Mouse (Mus musculus): ENCODE data around the gene Limd1.

Limd1 gene

DNA sequence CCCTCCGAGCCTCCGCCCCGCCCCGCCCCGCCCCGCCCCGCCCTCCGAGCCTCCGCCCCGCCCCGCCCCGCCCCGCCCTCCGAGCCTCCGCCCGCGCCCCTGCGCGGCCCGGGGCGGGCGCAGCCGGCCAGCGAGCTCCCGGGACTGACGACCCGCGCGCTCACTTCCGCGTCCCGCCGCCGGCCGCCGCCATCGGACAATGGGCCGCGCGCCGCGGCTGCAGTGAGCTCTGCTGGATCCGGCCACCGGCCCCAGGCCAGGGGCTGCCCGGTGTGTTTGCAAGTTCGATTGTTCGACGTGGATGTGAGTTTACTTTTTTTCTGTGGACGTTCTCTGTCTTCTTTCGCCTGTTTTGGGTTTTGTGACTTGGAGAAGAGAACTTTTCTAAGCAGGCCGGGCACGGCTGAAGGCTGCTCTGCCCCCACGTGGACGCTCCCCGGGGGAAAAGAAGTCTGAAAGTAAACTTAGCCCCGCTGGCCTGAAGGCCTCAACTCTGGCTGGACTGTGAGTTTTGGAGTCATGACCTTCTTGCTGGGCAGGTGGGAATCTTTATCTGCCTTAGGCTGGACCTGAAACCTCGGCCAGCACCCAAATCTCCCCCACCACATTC, at the start of gene Limd1:
Gene Limd1, plus strand, starts transcription at position 121 of the 610 bp plus-strand sequence.
- peak; percentile 75 for DNase-seq (ENCODE audit: low read depth, low spot score)

DNA sequence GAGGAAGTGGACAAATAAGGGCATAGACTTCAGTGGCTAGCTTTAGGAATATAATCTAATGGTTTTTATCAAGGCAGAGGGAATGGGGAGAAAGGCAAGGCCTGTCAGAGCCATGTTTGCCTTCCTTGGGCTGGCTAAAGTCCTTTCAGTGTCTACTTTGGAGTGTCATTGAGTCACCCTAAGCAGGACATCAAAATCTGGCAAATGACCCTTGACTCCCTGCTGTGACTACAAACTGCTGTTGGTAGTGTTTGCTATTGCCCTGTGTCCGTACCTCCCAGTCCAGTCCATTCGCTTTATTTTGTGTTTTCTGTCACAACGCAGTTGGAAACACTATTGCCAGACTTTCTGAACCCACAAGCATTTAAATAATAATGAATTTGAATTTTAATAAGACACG, 48.6 kb upstream of the Limd1 start:
- no peak for DNase-seq (ENCODE audit: low read depth, low spot score)

GRCm38 (mm10) chr9:123430973-123431372, 47.5 kb upstream of the Limd1 start:
- no peak for DNase-seq (ENCODE audit: low read depth, low spot score)

DNA sequence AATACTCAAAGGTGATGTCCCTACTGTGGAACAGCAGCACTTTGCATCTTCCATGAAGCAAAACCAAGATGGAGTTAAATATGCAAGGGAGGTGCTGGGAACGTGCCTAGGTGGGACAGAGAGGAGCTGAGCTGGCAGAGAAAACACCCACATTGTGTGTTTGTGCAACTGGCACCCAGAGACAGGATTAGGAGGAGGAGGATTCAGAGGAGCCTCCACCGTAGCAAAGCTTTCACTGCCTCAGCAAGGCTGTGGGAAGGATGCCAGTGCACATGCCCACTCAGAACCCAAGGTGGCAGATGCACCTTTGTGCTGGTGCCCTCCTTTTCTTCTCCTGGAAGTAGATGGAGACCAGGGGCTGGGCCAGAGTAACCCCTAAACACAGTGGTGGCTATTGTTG, 40.3 kb upstream of the Limd1 start:
- DNase-seq (ENCODE audit: low read depth, low spot score), result no peak

- DNase-seq (ENCODE audit: low read depth, low spot score), result no peak
These were observed 38.1 kb upstream of the Limd1 start for GRCm38 (mm10) chr9:123440230-123441058.

GRCm38 (mm10) chr9:123447101-123447500, 31.4 kb upstream of the Limd1 start:
- DNase-seq (ENCODE audit: low read depth, low spot score), result peak; percentile 27

DNA sequence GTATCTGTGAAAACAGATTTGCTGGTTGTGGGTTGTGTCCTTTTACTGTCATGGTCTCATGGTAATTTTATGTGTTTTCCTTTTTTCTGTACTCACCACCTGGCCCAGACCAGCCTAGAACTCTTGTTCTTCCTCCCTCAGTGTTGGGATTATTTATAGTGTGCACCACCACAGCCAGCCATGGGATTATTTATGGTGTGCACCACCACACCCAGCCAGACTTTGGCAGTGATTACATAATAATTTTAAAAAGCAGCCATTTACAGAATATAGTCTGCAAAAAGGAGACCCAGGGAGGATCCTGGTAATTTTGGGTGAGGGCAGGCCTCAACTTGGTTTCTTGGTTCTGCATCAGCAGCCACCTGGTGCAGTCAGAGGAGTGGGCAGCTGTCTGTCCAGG, 29.9 kb upstream of the Limd1 start:
- no peak for DNase-seq (ENCODE audit: low read depth, low spot score)

DNA sequence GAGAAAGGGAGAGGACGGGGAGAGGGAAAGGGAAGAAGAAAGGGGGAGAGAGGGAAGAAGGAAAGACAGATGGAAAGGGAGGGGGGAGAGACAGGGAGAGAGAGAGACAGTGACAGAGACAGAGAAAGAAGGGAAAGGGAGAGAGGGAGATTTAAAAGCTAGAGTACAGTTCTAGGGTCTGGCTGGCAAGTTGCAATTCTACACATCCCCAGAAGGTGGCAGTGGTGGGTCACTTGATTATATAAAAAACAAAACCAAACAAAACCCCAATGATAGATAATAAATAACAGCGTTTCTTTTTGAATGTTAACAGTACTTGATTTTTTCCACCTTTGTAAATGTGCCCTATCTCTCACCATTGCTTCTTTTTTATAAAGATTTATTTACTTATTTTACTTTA, 28.3 kb upstream of the Limd1 start:
- peak; percentile 62 for DNase-seq (ENCODE audit: low read depth, low spot score)

DNA sequence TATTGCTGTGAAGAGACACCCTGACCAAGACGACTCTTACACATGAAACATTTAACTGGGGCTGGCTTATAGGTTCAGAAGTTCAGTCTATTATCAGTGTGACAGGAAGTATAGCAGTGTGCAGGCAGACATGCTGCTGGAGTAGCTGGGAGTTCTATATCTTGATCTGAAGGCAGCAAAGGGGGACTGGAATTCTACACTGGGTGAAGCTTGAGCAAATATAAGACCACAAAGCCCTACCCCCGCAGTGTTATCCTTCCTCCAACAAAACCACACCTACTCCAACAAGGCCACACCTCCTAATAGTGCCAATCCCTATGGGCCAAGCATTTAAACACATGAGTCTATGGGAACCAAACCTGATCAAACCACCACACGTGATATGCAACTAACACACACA, 26.7 kb upstream of the Limd1 start:
- DNase-seq (ENCODE audit: low read depth, low spot score), result no peak

DNA sequence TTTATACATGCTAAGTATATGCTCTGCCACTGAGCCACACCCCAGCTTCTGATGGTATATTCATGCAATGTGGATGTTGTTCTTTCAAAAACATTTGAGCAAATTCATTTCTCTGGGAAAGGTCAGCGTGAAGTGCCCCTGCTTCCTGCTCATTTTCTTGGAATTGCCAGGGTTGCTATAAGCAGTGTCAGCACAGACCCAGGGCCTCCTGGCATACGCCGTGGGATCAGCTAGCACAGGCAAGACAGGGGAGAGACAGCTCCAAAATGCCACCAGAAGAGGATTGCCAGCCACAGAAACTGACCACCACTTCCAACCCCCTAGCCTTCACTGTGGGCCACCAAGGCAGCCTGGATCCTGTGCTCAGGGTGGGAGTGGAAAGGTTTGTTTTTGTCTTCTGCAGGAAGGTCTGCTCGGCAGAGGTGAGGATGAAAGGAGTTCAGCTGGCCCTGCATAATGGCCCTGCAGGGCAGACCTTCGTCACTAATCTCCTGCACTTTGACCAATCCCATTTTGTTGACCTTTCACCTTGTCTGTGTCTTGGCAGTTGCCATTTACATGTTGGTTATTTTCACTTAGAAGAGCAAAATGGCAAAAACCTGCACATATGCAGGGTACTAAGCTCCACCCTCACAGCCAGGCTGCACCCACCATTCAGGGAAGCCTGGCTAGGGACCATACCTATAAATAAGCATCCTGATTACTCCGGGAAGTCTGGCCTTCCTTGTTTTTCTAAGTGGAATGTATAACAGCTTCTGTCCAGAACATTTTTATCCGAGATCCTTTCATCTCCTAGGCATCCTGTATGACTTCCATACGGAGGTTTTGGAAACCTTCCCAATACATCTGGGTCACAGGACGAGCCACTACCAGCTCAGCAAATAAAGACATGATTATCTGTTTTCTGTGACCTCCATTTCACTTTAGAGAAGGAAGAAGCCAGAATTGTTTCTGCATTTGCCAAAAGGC, 21.6 kb upstream of the Limd1 start:
- DNase-seq (ENCODE audit: low read depth, low spot score), result no peak

DNA sequence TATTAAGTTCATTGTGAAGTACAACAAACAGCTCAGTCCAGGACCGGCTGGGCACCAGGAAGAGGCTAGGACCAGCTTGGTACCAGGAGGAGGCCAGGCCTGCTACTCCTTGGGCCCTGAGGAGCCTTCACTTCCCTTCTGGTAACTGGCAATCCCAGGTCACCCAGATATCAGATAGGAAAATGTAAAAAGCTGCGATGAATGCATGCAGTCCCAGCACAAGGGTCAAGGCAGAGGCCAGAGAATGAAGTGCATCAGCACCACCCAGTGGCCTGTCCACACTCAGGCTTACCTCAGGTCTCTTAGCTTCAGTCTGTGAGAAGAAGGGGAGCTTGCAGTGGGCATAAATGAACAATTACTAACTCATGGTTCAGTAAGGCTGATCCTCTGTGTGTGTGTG, 20.9 kb upstream of the Limd1 start:
- DNase-seq (ENCODE audit: low read depth, low spot score), result no peak

GRCm38 (mm10) chr9:123467141-123467620, 11.3 kb upstream of the Limd1 start:
- DNase-seq (ENCODE audit: low read depth, low spot score), result no peak

DNA sequence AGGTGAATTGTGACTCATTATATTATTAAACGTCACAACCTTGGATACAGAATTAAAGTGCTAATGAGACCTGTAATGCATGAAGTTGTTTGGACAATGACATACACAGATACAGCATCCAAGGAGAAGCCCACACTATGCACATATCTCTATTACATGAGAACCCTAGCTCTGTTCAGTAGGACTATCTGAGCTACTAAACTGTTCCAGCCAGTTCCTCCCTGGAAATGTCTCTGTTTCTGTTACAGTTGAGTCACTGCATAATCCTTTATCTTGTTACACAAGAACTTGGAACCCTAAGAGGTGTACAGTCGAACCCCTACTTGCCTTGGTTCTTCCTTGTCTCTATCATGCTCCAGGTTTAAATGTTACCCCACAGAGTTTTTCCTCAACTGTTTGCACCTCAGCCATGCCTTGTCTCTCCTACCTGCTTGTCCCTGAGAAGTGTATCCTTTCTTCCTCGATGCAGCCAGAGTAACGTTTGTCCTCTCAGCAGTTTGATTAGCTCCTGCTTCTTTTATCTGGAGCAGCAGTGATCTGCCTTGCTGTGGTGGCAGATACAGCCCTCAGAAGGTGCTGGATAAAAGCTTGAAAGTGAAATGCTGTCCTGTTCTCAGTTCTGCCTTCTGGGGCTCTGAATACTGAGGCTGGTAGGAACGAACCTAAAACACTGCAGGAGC, 10.0 kb upstream of the Limd1 start:
- no peak for DNase-seq (ENCODE audit: low read depth, low spot score)

DNA sequence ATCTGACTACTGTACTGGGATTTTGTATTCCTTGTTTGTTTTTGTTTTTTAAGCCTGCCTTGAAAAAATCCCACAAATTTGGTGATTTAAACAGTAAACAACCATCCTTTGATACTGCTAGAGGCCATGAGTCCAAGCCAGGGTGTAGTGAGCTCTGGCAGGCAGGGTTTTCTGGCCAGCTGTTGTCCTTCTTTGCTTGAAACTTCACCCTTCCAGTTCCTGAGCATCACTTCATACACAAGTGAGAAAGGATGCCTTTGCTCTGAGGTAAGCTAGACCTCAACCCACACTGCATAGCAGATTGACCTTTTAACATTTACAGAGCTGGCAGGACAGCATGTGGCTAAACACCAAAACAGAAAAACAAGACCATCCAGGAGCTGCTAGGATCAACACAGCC, 9.4 kb upstream of the Limd1 start:
- DNase-seq (ENCODE audit: low read depth, low spot score), result no peak

DNA sequence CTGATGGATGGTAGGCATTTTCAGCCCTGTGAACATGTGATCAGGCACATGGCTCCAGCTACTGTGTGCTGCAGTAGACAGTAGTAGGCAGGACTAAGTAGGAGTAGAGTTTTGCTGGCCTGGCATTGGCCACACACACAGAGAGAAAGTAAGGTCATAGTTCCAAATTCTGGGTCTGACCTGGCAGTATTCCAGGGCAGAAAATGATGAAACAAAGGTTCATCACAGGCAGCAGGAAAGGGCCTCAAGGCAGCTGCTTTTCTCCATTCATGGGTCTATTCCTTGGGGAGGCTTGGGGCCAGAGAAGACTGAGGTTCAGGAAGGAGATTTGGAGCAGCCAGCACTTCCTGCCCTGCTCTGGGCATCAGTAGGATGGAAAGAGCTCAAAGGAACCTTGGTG, 5.1 kb upstream of the Limd1 start:
- no peak for DNase-seq (ENCODE audit: low read depth, low spot score)

DNA sequence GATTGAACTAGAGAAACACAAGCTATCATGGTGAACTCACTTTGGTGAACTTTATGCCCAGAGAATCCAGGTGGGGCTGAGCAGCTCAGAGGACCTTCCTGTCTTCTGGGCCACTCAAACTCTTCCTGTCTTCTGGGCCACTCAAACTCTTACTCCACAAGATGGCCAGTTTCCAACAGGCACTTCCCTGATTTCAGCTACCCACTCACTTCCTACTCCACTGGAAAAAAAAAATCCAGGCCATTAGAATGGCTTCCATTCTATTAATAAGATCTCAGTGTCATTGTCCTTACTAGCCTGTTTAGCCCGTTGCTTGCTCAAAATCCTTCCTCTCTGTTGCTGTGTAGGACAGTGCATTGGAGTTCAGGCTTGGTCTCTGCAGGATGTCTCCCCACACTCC, 2.9 kb upstream of the Limd1 start:
- no peak for DNase-seq (ENCODE audit: low read depth, low spot score)

DNA sequence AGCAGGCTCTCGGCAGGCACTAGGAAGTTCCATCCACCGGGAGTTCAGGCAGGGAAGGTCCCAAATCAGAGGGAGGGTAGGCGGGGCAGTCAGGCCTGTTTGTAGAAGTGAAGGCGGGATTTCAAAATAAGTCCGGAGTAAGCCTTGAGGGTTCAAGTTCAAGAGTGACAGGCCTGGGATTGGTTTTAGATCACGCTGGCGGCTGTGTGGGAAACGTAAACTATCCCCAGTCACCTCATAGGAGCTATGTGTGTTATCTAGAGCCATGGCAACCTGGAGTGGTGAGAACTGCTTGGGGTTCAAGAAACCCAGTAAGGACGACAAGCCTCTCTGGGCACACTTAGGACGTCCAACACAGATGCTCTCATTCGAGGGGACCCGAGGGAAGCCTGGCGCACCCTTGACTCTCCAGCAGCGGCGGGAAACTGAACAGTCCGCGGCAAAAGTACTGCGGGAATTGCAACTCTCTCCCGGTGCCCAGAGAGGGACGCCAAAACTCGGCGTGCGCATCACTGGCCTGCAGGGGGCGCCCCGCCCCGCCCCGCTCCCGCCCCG, 398 bp upstream of the Limd1 start:
- no peak for DNase-seq (ENCODE audit: low read depth, low spot score)

- DNase-seq (ENCODE audit: low read depth, low spot score), result peak; percentile 32
These were observed 727 bp downstream of the Limd1 start for GRCm38 (mm10) chr9:123479196-123479669.

DNA sequence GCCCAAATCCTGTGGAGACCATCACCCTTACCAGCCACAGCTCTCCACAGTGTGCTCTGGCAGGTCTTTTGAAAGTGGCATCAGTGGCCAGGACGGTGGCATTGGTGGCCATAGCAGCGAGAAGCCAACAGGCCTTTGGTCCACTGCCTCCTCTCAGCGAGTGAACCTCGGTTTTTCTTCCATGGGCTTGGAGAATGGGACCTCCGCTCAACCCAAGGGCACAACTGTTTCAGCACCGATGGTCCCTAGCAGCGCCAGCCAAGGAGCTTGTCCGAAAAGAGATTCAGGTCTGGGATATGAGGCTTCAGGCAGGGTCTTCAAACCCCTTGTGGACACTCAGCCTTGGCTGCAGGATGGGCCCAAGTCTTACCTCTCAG, 1.4 kb downstream of the Limd1 start:
- no peak for DNase-seq (ENCODE audit: low read depth, low spot score)

DNA sequence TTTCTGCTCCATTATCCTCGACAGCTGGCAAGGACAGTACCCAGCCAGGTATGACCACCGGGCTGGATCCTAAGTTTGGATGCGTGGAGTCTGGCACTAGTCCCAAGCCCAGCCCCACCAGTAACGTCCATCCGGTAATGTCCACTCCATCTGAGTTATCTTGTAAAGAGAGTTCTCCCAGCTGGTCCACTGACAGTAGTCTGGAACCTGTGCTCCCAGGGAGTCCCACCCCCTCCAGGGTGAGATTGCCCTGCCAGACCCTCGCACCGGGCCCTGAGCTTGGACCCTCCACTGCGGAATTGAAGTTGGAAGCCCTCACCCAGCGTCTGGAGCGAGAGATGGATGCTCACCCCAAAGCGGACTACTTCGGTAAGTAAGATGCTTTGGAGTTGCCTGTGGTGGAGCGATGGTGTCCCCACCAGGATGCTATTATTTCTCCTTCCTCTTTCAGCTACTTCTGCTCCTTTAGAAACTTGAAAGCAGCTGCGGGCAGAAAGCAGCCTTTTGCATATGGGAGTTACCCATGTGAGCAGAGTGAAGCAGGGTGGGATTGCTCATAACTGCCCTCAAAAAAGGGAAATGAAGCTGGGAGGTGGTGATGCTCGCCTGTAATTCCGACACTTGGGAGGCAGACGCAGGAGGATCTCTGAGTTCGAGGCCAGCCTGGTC, 1.9 kb downstream of the Limd1 start:
- peak; percentile 25 for DNase-seq (ENCODE audit: low read depth, low spot score)
